Mouse (Mus musculus) intestine, embryonic 14.5 days (tissue): ENCODE results near the gene Sh2d6. TPM values are rescaled to one million over a fixed set of nuclear protein-coding genes. Genes with fewer than 3 reads are reported as not detected.

Experiments used
- ATAC-seq: fragments of 200-750 bp; cut with Nextera tagmentation; replicated peaks from 2 replicates; pipeline ENCODE4 v1.8.0; 2017; ENCODE audit warnings: low read depth, moderate number of reproducible peaks, moderate TSS enrichment, moderate library complexity; ENCODE audit not compliant: low FRiP score, low TSS enrichment
- DNase-seq: peaks from one replicate; pipeline ENCODE4 v3.0.0-alpha.2; 2018; ENCODE audit warnings: low spot score
- H3K27ac ChIP-seq: fragments of 300-500 bp; sonication (generic); 2 replicates; pipeline ENCODE4 v1.5.1; 2014; ENCODE audit warnings: low read depth, mild to moderate bottlenecking, control low read depth
- H3K27me3 ChIP-seq: fragments of 300-500 bp; sonication (generic); replicated peaks from 2 replicates; pipeline ENCODE4 v1.6.1; 2014; ENCODE audit warnings: low read length, control low read depth; ENCODE audit not compliant: control insufficient read depth, insufficient read depth
- H3K36me3 ChIP-seq: fragments of 300-500 bp; sonication (generic); 2 replicates; pipeline ENCODE4 v1.6.1; 2014; ENCODE audit warnings: low read length, control low read depth; ENCODE audit not compliant: control insufficient read depth, insufficient read depth
- H3K4me1 ChIP-seq: fragments of 300-500 bp; sonication (generic); replicated peaks from 2 replicates; pipeline ENCODE4 v1.6.1; 2014; ENCODE audit warnings: low read length, control low read depth, mixed read lengths; ENCODE audit not compliant: control insufficient read depth, insufficient read depth
- H3K4me2 ChIP-seq: fragments of 300-500 bp; sonication (generic); 2 replicates; pipeline ENCODE4 v1.6.1; 2014; ENCODE audit warnings: low read length
- H3K4me3 ChIP-seq: fragments of 300-500 bp; sonication (generic); 2 replicates; pipeline ENCODE4 v1.5.1; 2014; ENCODE audit warnings: low read depth, low read length, control low read depth, mixed read lengths
- H3K9ac ChIP-seq: fragments of 300-500 bp; sonication (generic); 2 replicates; pipeline ENCODE4 v1.6.1; 2014; ENCODE audit warnings: mild to moderate bottlenecking, low read length
- H3K9me3 ChIP-seq: fragments of 300-500 bp; sonication (generic); 2 replicates; pipeline ENCODE4 v1.6.1; 2016; ENCODE audit warnings: low read length, control low read depth; ENCODE audit not compliant: control insufficient read depth
- WGBS: fragments of 180-500 bp; shearing (Covaris S2); extraction: QIAGEN DNeasy Blood & Tissue Kit; methylation state at CpG from one replicate; pipeline ENCODE4 v1.1.7; 2014; 5-methylcytosine and 5-hydroxymethylcytosine counted together
- polyA plus RNA-seq: library from polyadenylated mRNA; unstranded; fragments of >200 nt; fragmentation: Nextera tagmentation; extraction: Ambion mirVana; gene quantifications from 2 replicates; pipeline ENCODE4 v1.2.1, GENCODE M21; 2014

Gene Sh2d6
- polyA plus RNA-seq, 1 experiment from 2014 or later: 0.18 TPM

DNA sequence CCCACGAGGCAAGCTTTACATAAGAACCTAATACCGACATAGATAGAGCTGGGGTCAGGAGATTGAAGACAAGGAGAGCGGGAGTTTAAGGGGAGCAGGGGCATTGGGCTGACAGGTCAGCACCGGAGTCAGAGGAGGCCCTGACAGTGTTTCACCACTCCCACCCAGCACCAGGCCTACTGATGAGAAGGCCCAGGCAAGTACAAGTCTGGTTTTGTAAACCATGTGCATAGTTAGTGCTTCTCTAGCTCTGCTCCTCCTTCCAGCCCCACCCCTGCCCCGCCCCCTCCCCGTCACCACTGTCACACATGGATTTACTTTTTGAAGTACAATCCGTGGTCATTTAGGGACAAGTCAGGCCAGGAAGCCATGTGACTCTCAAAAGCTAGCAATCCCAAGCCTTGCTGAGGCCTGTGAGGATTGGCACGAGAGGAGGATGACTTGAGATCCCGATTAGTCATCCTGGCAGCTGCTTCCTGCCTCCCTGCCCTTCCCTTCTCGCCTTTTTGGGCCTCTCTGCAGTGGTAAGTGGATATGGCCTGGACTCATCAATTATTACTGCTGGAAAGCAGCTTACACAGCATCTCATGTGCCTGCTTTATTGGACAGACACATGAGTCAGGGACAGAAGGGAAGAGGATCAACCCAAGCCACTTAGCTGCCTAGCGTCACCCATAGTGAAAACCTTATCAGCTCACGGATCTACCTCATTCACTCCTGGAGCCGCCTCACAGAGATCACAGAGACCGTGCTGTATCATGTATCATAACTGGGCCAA, 48.1 kb downstream of the Sh2d6 start:
- no peaks in the 10 kb centered on the region for H3K27me3 ChIP-seq
- no peak overlapping the region for H3K4me3 ChIP-seq
- no peak overlapping the region for H3K4me2 ChIP-seq
- DNase-seq (peak; percentile 65), ATAC-seq (peak; percentile 67)
- 36% methylated on average over 14 of the region's 14 CpGs for WGBS
- H3K27ac ChIP-seq: peak overlapping the region; percentile 44; the same call in 1 of the 2 replicates
- H3K9ac ChIP-seq: no peak overlapping the region
- peaks cover 14% of the 10 kb centered on the region for H3K4me1 ChIP-seq
- H3K9me3 ChIP-seq: no peaks in the 10 kb centered on the region
- no peaks in the 10 kb centered on the region for H3K36me3 ChIP-seq

DNA sequence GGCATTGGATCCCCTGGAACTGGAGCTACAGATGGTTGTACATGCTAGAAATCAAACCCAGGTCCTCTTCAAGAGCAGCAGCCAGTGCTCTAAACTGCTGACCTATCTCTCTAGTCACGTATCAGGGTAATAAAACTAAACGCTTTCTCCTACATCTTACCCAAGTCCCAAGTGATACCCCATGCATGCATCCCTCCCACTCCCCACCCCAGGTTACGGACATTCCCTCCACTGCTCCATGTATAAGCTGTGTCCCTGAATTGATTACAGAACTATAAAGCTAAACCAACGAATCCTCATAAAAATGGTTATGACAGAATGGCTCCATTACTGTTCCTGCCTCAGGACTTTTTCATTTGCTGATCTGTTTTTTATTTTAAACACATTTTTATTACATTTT, 55.3 kb downstream of the Sh2d6 start:
- DNase-seq (no peak), ATAC-seq (no peak)
- H3K36me3 ChIP-seq: no peaks in the 10 kb centered on the region
- H3K4me3 ChIP-seq: no peak overlapping the region
- peaks cover 10% of the 10 kb centered on the region for H3K4me1 ChIP-seq
- H3K27ac ChIP-seq: no peak overlapping the region
- no peaks in the 10 kb centered on the region for H3K27me3 ChIP-seq
- H3K9me3 ChIP-seq: no peaks in the 10 kb centered on the region
- no peak overlapping the region for H3K9ac ChIP-seq
- WGBS: 64% methylated on average over 4 of the region's 4 CpGs
- H3K4me2 ChIP-seq: no peak overlapping the region

DNA sequence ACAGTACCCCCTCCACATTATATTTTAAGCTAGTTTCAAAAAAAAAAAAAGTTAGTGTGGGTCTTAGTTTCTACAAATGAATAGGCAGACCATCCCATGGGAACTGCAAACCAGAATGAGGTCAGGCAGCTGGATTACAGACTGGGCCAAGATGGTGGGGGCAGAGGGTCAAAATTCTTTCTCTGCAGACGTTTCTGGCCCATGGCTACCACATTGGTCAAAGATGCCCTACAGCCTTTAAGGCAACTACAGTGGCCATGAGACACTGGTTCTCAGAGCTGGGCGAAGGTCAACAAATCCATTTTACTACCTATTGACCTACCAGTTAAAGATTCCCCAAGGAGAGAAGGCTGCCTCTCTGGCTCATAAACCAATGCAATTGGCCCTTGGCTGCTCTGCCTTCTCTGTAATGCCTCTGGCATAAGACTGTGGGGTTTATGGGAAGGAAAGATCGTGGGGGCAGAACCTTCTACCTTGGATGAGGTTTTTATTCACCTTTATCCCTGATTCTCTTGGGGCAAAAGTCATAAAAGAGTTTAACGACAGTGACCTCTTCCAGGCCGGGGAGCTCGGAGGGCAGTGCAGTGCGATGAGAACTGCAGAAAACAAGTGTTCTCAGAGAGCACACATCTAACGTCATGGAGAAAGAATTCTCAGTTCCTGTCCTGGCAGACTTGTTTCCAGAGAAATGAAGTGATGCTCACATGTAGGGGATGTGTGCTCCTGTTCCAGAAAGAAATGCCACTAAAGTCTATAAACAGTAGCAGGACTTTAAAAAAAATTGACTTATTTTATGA, 55.9 kb downstream of the Sh2d6 start:
- no peaks in the 10 kb centered on the region for H3K9me3 ChIP-seq
- H3K36me3 ChIP-seq: no peaks in the 10 kb centered on the region
- WGBS: 53% methylated on average over 8 of the region's 8 CpGs
- no peak overlapping the region; the same call in 1 of the 2 replicates for H3K4me2 ChIP-seq
- ATAC-seq (no peak), DNase-seq (no peak)
- no peak overlapping the region for H3K27ac ChIP-seq
- H3K27me3 ChIP-seq: no peaks in the 10 kb centered on the region
- no peak overlapping the region for H3K4me3 ChIP-seq
- peaks cover 14% of the 10 kb centered on the region for H3K4me1 ChIP-seq
- H3K9ac ChIP-seq: no peak overlapping the region

Other genes with a start within 250 kb of the Sh2d6 start
- 0.12 TPM in 1 of 2 replicates, not detected in the other for gene Sftpb, start 217.1 kb downstream of the Sh2d6 start, polyA plus RNA-seq
- 56.2 and 58.0 TPM in 2 replicates for gene Usp39, start 176.5 kb downstream of the Sh2d6 start, polyA plus RNA-seq
- gene 0610030E20Rik, start 174.4 kb downstream of the Sh2d6 start, polyA plus RNA-seq: 25.0 and 27.6 TPM in 2 replicates
- 10.8 and 11.7 TPM in 2 replicates for gene Tmem150a, start 166.3 kb downstream of the Sh2d6 start, polyA plus RNA-seq
- 96.9 and 98.0 TPM in 2 replicates for gene Rnf181, start 154.8 kb downstream of the Sh2d6 start, polyA plus RNA-seq
- 19.6 and 21.4 TPM in 2 replicates for gene Vamp5, start 141.2 kb downstream of the Sh2d6 start, polyA plus RNA-seq
- gene Vamp8, start 131.0 kb downstream of the Sh2d6 start, polyA plus RNA-seq: 177 and 183 TPM in 2 replicates
- 12.8 and 17.7 TPM in 2 replicates for gene Ggcx, start 107.4 kb downstream of the Sh2d6 start, polyA plus RNA-seq
- 378 and 409 TPM in 2 replicates for gene Mat2a, start 82.1 kb downstream of the Sh2d6 start, polyA plus RNA-seq
- 36.7 and 37.9 TPM in 2 replicates for gene Capg, start 22.7 kb upstream of the Sh2d6 start, polyA plus RNA-seq
- gene Elmod3, start 76.7 kb upstream of the Sh2d6 start, polyA plus RNA-seq: 14.2 and 15.1 TPM in 2 replicates
- 20.7 and 21.3 TPM in 2 replicates for gene Retsat, start 76.8 kb upstream of the Sh2d6 start, polyA plus RNA-seq
- gene Tgoln1, start 95.3 kb upstream of the Sh2d6 start, polyA plus RNA-seq: 37.6 and 40.8 TPM in 2 replicates